Mouse (Mus musculus): ENCODE measurements around the gene Dyrk4. TPM values are rescaled to one million over a fixed set of nuclear protein-coding genes. Genes with fewer than 3 reads are reported as not detected.
A peak's percentile ranks its signal among the peaks of the same experiment; 100 is the strongest.

Gene Dyrk4
- total RNA-seq (2014; fragmentation: Nextera tagmentation): 1.4 TPM in 1 of 2 replicates, not detected in the other
- total RNA-seq (2017): not detected in 2 replicates

DNA sequence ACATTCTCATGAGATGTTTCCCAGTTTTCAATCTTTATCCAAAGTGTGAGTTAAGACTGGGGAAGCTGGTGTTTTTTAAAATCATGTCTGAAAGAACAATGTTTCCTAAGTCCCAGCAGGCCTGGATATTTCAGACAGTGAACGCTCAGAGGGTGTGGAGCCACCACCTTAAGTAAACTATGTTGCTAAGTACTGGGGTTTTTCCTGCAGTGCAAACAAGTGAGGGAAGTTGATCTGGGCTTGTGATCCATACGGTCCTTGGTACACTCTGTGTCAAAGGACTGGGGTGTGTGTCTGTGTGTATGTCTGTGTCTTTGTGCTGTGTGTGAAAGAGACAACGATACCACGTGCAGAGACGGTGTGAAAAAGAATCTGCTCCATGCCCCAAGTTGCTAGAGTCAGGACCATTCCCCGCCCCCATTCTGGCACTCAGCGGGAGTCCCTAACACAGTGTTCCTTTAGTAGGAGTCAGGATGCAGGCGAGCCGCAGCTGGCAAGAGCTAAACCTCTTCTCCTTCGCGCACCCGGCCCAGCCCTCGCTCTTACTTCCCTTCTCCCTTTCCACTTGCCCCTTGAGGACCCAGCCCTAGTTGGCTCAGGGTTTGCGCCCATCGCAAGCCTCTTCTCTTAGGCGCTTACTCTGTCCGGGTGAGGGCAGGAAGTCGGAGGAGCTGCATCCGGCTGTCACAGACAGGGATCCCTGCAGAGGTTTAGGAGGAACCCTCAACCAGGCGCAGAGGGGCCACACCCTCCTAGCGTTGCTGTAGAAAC, at the start of gene Dyrk4:
Gene Dyrk4 (minus strand): TSS at position 729 of the 771 bp plus-strand sequence.
- no peak; the same call in 1 of the 2 replicates for ATAC-seq (replicated peaks; ENCODE audit: low FRiP score, low TSS enrichment, poor library complexity, severe bottlenecking)

DNA sequence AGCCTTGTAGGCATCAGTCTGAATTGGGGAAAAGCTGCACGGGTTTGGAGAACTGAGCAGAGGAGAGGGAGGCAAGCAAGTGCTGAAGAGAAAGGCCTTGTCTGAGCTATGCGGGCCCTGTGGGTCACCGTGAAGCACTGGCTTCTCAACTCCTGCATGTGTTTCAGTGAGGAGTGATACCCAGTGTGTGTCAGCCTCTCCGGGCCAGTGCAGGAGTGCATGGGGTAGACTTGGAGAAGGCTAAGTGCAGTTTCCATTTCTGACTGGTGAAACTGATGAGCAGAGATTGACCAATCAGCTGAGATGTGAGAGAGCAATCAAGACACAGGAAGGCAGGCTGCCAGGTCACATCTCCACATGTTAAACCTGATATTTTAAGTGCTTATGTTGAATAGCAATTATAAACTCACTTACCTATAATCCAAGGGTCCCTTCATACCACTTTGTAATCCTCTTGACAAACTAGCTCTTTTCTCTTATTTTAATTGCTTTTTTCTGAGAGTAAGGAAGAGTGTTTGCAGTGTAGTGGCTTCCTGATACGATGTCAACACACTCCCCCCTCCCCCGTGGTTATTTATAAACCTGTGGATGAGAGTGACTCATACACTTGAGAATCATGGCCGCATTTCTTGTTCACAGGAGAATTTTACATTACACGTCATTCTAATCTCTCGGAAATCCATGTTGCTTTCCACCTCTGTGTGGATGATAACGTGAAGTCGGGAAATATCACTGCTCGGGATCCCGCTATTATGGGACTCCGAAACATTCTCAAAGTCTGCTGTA, 44.8 kb upstream of the Dyrk4 start:
- no peak for ATAC-seq (replicated peaks; ENCODE audit: low FRiP score, low TSS enrichment, poor library complexity, severe bottlenecking)

DNA sequence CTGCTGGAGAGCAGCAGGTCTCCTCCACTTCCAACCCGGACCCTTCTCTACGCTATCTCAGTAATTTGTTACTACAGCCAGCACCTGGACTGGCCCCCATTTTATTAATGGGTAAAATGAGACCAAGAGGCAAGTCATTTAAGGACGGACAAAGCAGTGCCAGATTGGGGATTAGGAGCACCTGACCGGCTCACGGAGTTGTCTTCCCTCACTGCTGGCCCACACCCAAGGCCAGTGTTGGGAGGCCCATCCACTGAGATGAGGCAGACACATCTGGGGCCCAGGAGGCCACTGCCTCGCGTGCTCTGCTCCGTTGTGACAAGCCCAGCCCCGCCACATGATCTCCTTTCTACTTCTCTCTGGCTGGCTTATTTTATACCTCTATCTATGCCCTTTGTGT, 41.8 kb upstream of the Dyrk4 start:
- ATAC-seq (replicated peaks; ENCODE audit: low FRiP score, low TSS enrichment, poor library complexity, severe bottlenecking): no peak

DNA sequence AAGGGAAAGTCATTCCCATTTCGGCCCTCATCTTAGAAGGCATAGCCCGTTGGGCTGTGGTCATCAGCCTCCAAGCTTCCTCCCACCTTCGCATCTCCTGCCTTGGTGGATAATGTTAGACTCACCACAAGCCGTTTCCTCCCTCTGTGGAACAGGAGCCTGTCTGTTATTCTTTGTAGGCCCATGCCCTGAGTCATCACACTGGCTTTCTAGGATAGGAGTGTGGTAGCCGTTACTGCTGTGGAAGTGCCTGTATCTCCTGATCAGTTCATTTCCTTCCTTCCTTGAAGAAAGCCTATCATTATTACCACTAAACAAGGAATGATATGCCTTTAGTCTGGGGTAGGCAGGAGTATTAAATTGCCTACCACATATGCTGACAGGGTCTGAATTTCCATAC, 41.1 kb upstream of the Dyrk4 start:
- ATAC-seq (replicated peaks; ENCODE audit: low FRiP score, low TSS enrichment, poor library complexity, severe bottlenecking): no peak

DNA sequence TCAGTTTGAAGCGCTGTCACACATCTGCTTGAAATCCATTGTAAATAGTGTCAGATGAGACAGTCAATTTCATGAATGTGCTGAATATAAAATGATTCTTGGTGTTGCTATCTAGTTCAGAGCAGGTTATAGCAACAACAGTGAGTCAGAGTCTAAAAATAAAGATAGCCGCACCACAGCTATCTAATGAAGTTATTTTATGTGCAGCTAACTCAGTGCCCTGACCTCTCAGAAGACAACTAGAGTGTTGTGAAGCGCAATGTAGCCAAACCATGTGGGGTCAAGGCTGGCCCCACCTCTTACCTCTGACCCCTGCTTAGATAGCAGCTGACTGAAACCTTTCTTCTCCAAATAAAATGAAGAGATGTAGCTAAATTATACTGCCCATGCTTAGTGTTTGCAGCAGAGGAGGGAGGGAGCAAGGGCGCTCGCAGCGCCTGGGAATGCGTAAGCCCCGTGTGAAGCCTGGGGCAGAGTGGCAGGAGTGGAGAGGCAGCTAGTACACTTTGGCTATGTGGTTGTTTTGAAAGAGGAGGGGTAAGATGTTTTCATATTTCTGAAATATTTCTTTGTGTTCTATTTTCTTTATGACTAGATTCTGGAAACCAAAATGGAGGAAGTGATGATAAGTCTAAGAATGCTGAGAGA, 39.9 kb upstream of the Dyrk4 start:
- no peak for ATAC-seq (replicated peaks; ENCODE audit: low FRiP score, low TSS enrichment, poor library complexity, severe bottlenecking)

DNA sequence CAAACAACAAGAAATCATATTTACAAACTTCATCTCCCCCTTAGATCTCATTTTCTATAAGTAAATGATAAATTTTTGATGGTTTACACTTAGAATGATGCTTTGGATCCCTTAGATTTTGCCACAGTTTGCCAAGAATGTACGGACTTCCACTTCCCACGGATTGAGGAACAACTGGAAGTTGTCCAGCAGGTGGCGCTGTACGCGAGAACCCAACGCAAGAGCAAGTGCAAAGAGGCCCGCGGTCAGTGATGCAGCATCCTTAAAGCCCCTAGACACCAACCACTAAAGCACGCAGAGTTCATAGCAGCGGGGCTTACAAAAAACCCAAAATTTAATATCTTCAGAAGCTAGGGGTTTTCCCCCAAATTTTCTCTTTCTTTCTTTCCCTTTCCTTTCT, 34.1 kb upstream of the Dyrk4 start:
- peak; percentile 94 for ATAC-seq (replicated peaks; ENCODE audit: low FRiP score, low TSS enrichment, poor library complexity, severe bottlenecking)

DNA sequence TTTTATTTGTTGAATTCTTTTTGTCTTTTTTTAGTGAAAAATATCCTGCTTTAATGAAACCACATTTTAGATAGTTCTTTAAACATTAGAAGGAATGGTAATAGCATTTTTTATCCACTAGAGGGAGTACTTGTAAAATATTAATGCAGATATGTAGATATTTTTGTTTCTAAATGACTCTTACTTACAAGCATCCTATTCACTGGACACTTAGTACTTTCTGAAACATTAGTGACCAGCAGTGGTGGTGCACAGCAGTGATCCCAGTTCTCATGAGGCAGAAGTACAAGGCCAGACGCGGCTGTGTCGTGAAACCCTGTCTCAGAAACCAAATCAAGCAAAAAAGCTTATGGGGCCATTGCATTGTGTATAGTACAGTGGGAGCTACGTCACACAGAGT, 26.7 kb upstream of the Dyrk4 start:
- 0 out of 2 replicates have a peak, but pooled peaks have one; percentile 44 for ATAC-seq (replicated peaks; ENCODE audit: low FRiP score, low TSS enrichment, poor library complexity, severe bottlenecking)

DNA sequence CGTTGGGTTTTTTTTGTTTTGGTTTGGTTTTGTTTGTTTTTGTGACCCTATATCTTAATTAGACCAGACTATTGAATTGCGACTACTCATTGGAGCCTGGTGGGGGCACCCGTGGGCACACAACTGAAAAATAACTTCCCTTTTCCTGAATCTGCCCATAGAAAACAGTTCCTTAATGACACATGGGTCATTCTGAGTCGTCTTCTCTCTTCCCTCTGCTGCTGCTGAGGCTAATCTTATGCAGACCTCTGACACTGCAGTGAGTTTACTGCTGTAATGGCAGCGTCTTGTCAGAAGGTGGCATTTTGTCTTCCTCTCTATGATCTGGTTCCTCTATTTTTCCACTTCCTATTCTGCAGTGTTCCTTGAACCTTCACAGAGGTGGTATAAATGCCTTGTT, 18.8 kb upstream of the Dyrk4 start:
- ATAC-seq (replicated peaks; ENCODE audit: low FRiP score, low TSS enrichment, poor library complexity, severe bottlenecking): peak; percentile 54

DNA sequence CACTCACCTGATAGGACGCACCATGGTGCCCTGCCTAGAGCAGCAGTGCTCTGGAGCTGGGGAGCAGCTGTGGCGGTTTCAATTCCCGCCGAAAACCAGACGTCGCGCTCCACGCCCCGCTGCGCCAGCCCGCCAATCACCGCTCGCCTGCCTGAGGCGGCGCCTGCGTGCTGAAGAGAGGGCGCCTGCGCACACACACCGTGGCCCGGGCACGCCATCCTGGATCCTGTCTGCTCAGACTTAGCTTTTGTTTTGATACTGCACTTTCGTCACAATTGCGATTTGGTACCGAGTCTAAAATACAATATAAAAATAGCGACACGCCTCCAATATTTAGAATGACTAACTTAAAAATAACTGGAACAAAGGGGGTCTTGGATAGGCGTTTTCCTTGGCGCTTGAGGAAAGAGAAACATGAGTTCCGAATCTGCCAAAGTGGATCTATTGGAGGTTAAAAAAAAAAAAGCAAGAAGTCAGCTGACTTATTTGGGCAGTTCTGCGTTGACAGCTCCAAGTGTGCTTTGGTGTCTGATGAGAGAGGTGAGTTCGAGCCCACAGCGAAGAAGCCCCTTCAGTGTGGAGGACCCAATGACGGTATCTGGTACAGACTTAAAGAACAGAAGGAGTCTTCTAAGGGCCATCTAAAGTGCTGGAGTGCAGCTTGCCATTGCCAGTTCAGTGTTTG, 18.0 kb upstream of the Dyrk4 start, which contains the start of the genes Rad51ap1 and D6Wsu163e:
Gene Rad51ap1 (minus strand): TSS at position 101 of the 685 bp plus-strand sequence.
Gene D6Wsu163e (plus strand): TSS at position 476 of the 685 bp plus-strand sequence.
- peak; percentile 92 for ATAC-seq (replicated peaks; ENCODE audit: low FRiP score, low TSS enrichment, poor library complexity, severe bottlenecking)

DNA sequence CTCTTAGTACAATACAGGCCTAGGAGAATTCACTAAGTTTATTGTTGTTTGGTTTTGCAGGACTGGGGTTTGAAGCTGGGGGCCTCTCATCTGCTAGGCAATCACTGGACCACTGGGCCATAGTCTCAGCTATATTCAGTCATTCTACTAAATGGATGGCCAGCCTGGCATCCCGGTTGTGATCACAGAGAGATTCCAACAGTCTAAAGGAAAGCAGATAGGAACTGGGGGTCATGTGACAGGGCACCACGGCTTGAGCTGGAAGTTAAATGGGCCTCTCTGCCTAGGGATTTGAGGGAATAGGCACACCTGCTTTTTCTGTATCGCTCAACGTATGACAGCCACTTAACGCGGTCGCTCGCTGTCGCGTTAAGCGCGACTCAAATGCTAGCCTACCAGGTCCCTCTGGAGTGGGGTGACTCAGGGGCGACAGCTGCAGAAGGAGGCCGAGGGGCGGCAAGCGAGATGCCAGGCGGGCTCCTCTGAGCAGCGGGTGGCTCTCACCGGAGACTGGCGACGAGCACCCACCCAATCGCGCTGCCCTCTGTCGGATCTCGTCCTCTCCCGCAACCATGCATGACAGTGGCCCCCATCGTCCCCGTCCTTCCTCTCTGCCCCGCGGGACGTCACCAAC, 17.3 kb upstream of the Dyrk4 start:
- ATAC-seq (replicated peaks; ENCODE audit: low FRiP score, low TSS enrichment, poor library complexity, severe bottlenecking): peak; percentile 7; the same call in 1 of the 2 replicates

DNA sequence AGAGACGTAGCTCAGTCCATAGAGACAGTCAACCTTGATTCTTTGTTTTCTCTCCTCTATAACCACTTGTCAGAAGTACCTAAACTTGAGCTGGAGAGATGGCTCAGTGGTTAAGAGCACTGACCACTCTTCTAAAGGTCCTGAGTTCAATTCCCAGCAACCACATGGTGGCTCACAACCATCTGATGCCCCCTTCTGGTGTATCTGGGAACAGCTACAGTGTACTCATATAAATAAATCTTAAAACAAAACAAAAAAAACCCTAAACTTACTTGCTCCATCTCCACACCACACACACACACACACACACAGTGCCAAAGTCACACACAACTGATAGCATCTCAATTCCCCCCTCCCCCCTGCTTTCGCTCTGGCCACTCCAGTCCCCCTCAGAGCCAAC, 16.4 kb upstream of the Dyrk4 start:
- no peak for ATAC-seq (replicated peaks; ENCODE audit: low FRiP score, low TSS enrichment, poor library complexity, severe bottlenecking)

DNA sequence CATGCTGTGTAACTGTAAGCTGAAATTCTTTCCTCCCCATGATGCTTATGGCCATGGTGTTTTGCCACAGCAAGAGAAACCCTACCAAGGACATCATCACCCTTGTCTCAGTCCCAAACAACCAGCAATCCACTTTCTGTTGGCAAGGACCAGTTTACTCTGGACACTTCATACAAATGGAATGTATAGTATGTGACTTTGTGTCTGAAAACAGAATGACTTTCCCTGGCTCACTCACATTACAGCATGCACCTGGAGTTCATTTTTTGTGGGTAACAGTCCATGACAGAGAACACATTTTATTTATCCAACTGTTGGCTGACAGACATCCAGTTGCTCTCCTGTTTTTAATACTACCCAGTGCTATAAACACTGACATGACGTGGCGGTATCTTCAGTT, 11.3 kb upstream of the Dyrk4 start:
- ATAC-seq (replicated peaks; ENCODE audit: low FRiP score, low TSS enrichment, poor library complexity, severe bottlenecking): no peak

DNA sequence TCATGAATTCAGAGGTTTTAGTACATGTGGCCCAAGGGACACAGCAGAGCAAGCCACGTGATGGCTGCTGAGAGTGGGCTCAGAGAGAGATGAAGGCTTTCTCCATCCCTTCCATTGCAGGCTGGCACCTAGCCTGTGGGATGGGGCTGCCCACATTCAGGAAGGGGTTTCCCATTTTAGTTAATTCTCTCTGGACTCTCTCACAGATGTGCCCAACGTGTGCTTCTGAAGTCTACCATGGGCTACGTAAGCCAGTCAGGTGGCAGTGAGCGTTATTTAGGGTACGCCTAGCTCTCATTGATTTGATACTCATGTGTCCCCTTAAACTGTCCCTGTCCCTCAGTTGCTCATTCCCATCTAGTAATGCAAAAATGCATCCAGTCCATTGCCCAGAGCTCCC, 6.7 kb downstream of the Dyrk4 start:
- no peak for ATAC-seq (replicated peaks; ENCODE audit: low FRiP score, low TSS enrichment, poor library complexity, severe bottlenecking)

DNA sequence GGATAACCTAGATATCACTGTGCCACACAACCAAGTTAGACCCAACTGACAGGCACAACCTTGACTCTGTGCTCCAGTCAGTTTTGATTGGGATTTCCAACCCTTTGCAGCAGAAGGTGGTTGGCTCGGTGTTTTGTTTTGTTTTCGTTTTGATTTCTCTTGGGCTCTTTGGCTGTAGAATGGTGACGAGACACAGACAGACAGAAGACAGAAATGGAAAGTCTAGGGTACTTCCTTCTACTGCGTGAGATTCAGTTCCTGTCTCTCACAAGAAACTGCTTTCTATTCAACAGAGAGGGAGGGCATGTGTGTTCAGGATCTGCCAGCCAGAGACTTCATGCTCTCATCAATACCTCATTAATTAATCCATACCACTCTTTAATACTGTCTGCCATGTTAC, 10.9 kb downstream of the Dyrk4 start:
- ATAC-seq (replicated peaks; ENCODE audit: low FRiP score, low TSS enrichment, poor library complexity, severe bottlenecking): no peak

DNA sequence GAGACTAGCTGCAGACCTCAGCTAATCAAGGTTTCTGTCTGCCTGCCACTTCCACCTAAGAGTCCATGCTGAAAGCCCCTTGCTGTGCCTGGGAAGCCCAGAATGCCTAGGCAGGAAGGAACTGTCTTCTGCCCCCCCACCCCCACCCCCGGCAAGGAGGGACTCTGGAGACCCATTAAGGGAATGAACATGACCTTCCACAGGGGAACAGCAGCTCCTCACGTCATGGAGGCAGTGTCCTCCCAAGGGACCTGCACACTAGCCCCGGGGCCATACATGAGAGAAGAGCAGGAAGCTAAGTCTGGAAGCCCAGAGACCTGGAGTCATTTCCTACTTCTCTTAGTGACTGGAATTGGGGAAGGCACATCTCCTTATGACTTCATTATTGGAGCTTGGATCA, 13.8 kb downstream of the Dyrk4 start:
- no peak for ATAC-seq (replicated peaks; ENCODE audit: low FRiP score, low TSS enrichment, poor library complexity, severe bottlenecking)

DNA sequence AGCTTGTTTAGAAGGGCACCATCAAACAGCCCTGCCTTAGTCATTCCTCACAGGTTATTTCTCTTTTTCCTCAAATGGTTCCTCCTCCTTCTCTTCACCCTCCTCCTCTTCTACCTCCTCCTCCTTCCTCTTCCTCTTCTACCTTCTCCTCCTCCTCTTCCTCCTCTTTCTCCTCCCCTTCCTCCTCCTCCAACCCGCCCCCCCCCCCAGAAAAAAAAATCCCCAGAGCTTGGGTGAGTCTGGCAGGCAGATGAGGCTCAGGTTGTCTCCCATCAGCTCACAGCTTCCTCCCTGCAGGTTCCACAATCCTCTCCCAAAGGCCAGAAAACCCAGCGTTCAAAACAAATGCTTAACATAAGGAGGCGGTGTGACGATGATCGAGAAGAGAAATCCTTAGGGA, 14.3 kb downstream of the Dyrk4 start:
- ATAC-seq (replicated peaks; ENCODE audit: low FRiP score, low TSS enrichment, poor library complexity, severe bottlenecking): no peak

DNA sequence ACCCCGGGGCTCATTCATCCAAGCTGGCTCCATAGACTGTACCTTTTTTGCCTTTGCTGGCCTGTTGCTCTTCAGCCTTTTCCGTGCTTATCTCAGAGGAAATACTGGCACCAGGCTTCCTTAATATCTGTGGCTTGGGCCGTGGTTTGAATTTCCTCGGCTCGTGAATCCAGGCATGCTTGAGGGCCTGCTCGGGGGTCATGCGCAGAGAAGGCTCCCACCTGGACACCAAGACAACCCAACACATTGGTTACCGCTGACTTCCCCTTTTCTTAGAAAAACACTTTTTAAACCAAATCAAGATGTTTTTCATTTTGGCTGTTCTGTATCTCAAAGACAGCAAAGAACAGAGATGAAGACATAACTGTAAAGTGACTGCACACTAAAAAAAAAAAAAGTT, 44.5 kb downstream of the Dyrk4 start:
- no peak for ATAC-seq (replicated peaks; ENCODE audit: low FRiP score, low TSS enrichment, poor library complexity, severe bottlenecking)

DNA sequence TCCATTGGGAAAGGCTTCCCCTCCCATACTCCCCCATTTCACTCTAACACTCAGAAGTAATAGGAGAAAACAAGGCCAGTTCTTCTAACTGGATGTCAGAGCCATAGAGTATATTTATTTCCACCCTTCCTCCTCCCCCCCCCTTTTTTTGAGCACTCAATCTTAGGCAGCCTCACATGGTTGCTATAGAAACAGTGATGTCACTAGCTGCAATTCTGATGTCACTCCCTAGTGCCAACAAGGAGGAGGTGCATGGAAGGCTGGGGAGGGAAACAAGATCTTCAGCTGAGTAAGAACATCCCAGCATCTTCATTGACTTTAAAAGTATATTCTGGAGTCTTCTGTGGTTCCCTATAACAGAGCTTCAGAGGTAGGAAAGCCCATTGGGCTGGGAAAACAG, 68.8 kb downstream of the Dyrk4 start, which contains the start of gene Akap3:
Gene Akap3 (plus strand): TSS at position 218 of the 400 bp plus-strand sequence.
- ATAC-seq (replicated peaks; ENCODE audit: low FRiP score, low TSS enrichment, poor library complexity, severe bottlenecking): no peak

Measured in megakaryocyte-erythroid progenitor cell, adult 5-6 weeks (primary cell).